Mouse (Mus musculus): ENCODE measurements around the gene Foxk1. TPM values are rescaled to one million over a fixed set of nuclear protein-coding genes. Genes with fewer than 3 reads are reported as not detected.

Gene Foxk1
- total and polyA plus RNA-seq, 3 experiments = 8.2 to 20.2 TPM; not detected in 1

- no peaks in the 10 kb centered on the region for H3K27me3 ChIP-seq (ENCODE audit: control insufficient read depth in 1 of 2, insufficient read depth in 2 of 2, low read length in 2 of 2)
- TF ChIP-seq MXI1 (IDR thresholded peaks at IDR 0.05; ENCODE audit: low read depth, low read length) (no peak), HCFC1 (IDR thresholded peaks at IDR 0.05; ENCODE audit: low read depth, low read length) (no peak), NRF1 (IDR thresholded peaks at IDR 0.05; ENCODE audit: insufficient read depth, low read depth, low read length, poor library complexity, severe bottlenecking) (no peak), MAZ (IDR thresholded peaks at IDR 0.05; ENCODE audit: low read depth, low read length) (no peak)
- H3K36me3 ChIP-seq (ENCODE audit: control insufficient read depth in 1 of 2, insufficient read depth in 2 of 2, low read length in 2 of 2) = no peaks in the 10 kb centered on the region; a peak in 1 of 4 replicates
- H3K4me3 ChIP-seq (ENCODE audit: control insufficient read depth in 1 of 2, insufficient read depth in 1 of 2, low read depth in 2 of 2, low read length in 2 of 2) = no peak overlapping the region
- H3K9me3 ChIP-seq (replicated peaks; ENCODE audit: insufficient read depth, low read length) = no peaks in the 10 kb centered on the region
- no peak overlapping the region for H3K9ac ChIP-seq (ENCODE audit: control insufficient read depth, low read depth, low read length, poor library complexity, severe bottlenecking)
- H3K27ac ChIP-seq (ENCODE audit: control insufficient read depth, low read depth, low read length) = no peak overlapping the region
- DNase-seq (ENCODE audit: low read depth, low spot score) = no peak
- no peaks in the 10 kb centered on the region for H3K79me2 ChIP-seq (ENCODE audit: control insufficient read depth, insufficient read depth, low read length, poor library complexity)
- H3K4me1 ChIP-seq (ENCODE audit: control insufficient read depth in 1 of 2, insufficient read depth in 2 of 2, low read length in 2 of 2) = no peaks in the 10 kb centered on the region
Observed at GRCm38 (mm10) chr5:142456318-142456717, 55.0 kb downstream of the Foxk1 start.

GRCm38 (mm10) chr5:142457345-142457744, 56.0 kb downstream of the Foxk1 start:
- no peaks in the 10 kb centered on the region; a peak in 1 of 4 replicates for H3K36me3 ChIP-seq (ENCODE audit: control insufficient read depth in 1 of 2, insufficient read depth in 2 of 2, low read length in 2 of 2)
- TF ChIP-seq MAFK (IDR thresholded peaks at IDR 0.05; ENCODE audit: borderline replicate concordance, low read depth, low read length) (no peak), SIN3A (IDR thresholded peaks at IDR 0.05; ENCODE audit: low read length) (no peak), MEF2A (IDR thresholded peaks at IDR 0.05; ENCODE audit: extremely low read depth, insufficient replicate concordance, low read depth, low read length, poor library complexity, severe bottlenecking) (no peak), CHD1 (IDR thresholded peaks at IDR 0.05; ENCODE audit: low read depth, low read length) (no peak), MAZ (IDR thresholded peaks at IDR 0.05; ENCODE audit: low read depth, low read length) (no peak), MYC (IDR thresholded peaks at IDR 0.05; ENCODE audit: low read depth, low read length) (no peak), SMC3 (IDR thresholded peaks at IDR 0.05; ENCODE audit: low read depth, low read length) (no peak), USF2 (IDR thresholded peaks at IDR 0.05; ENCODE audit: borderline replicate concordance in 1 of 2, insufficient read depth in 1 of 2, low read depth in 1 of 2, low read length in 2 of 2) (no peak), GABPA (IDR thresholded peaks at IDR 0.05; ENCODE audit: low read depth, low read length) (no peak)
- no peaks in the 10 kb centered on the region for H3K4me1 ChIP-seq (ENCODE audit: control insufficient read depth in 1 of 2, insufficient read depth in 2 of 2, low read length in 2 of 2)
- no peaks in the 10 kb centered on the region for H3K79me2 ChIP-seq (ENCODE audit: control insufficient read depth, insufficient read depth, low read length, poor library complexity)
- H3K27me3 ChIP-seq (ENCODE audit: control insufficient read depth in 1 of 2, insufficient read depth in 2 of 2, low read length in 2 of 2) = no peaks in the 10 kb centered on the region
- no peak overlapping the region for H3K9ac ChIP-seq (ENCODE audit: control insufficient read depth, low read depth, low read length, poor library complexity, severe bottlenecking)
- no peak overlapping the region for H3K4me3 ChIP-seq (ENCODE audit: control insufficient read depth in 1 of 2, insufficient read depth in 1 of 2, low read depth in 2 of 2, low read length in 2 of 2)
- DNase-seq (ENCODE audit: low read depth, low spot score) = no peak
- H3K27ac ChIP-seq (ENCODE audit: control insufficient read depth, low read depth, low read length) = no peak overlapping the region
- no peaks in the 10 kb centered on the region for H3K9me3 ChIP-seq (replicated peaks; ENCODE audit: insufficient read depth, low read length)

- Histone ChIP-seq H3K27ac (ENCODE audit: control insufficient read depth, low read depth, low read length) (no peak overlapping the region), H3K4me1 (ENCODE audit: control insufficient read depth in 1 of 2, insufficient read depth in 2 of 2, low read length in 2 of 2) (no peaks in the 10 kb centered on the region), H3K9ac (ENCODE audit: control insufficient read depth, low read depth, low read length, poor library complexity, severe bottlenecking) (no peak overlapping the region), H3K9me3 (replicated peaks; ENCODE audit: insufficient read depth, low read length) (no peaks in the 10 kb centered on the region), H3K36me3 (ENCODE audit: control insufficient read depth in 1 of 2, insufficient read depth in 2 of 2, low read length in 2 of 2) (no peaks in the 10 kb centered on the region), H3K4me3 (ENCODE audit: control insufficient read depth in 1 of 2, insufficient read depth in 1 of 2, low read depth in 2 of 2, low read length in 2 of 2) (no peak overlapping the region), H3K27me3 (ENCODE audit: control insufficient read depth in 1 of 2, insufficient read depth in 2 of 2, low read length in 2 of 2) (no peaks in the 10 kb centered on the region), H3K79me2 (ENCODE audit: control insufficient read depth, insufficient read depth, low read length, poor library complexity) (no peaks in the 10 kb centered on the region)
- TF ChIP-seq ZKSCAN1 (IDR thresholded peaks at IDR 0.05; ENCODE audit: low read depth, low read length) (no peak), CHD2 (IDR thresholded peaks at IDR 0.05; ENCODE audit: low read length) (no peak), RCOR1 (IDR thresholded peaks at IDR 0.05; ENCODE audit: low read depth, low read length) (no peak), E2F4 (IDR thresholded peaks at IDR 0.05; ENCODE audit: borderline replicate concordance, low read depth, low read length) (no peak), EP300 (IDR thresholded peaks at IDR 0.05; ENCODE audit: low read depth in 1 of 2, low read length in 2 of 2) (no peak), MAX (IDR thresholded peaks at IDR 0.05; ENCODE audit: low read length) (no peak), POLR2AphosphoS5 (IDR thresholded peaks at IDR 0.05; ENCODE audit: borderline replicate concordance, low read depth, low read length) (no peak), NELFE (IDR thresholded peaks at IDR 0.05; ENCODE audit: low read depth, low read length) (no peak), ELF1 (IDR thresholded peaks at IDR 0.05; ENCODE audit: low read depth, low read length) (no peak), RAD21 (IDR thresholded peaks at IDR 0.05; ENCODE audit: low read depth, low read length) (no peak), ZNF384 (IDR thresholded peaks at IDR 0.05; ENCODE audit: low read depth, low read length) (no peak), USF2 (IDR thresholded peaks at IDR 0.05; ENCODE audit: borderline replicate concordance in 1 of 2, insufficient read depth in 1 of 2, low read depth in 1 of 2, low read length in 2 of 2) (no peak), SIN3A (IDR thresholded peaks at IDR 0.05; ENCODE audit: low read length) (no peak)
- no peak for DNase-seq (ENCODE audit: low read depth, low spot score)
Observed at GRCm38 (mm10) chr5:142458791-142459557, 57.7 kb downstream of the Foxk1 start.

Data from MEL (cell line).